Mouse (Mus musculus) midbrain, embryonic 10.5 days (tissue): ENCODE data around the gene Eid1. TPM values are rescaled to one million over a fixed set of nuclear protein-coding genes. Genes with fewer than 3 reads are reported as not detected.
A peak's percentile ranks its signal among the peaks of the same experiment; 100 is the strongest.

Experiments
- DNase-seq: peaks from one replicate; pipeline ENCODE4 v3.0.0-alpha.2; 2017; ENCODE audit warnings: low spot score
- H3K27ac ChIP-seq: fragments of 300-500 bp; sonication (generic); replicated peaks from 2 replicates; pipeline ENCODE4 v1.5.1; 2016; ENCODE audit warnings: mild to moderate bottlenecking
- H3K27me3 ChIP-seq: fragments of 300-500 bp; sonication (generic); 2 replicates; pipeline ENCODE4 v1.6.1; 2016; ENCODE audit warnings: low read depth, mild to moderate bottlenecking; ENCODE audit not compliant: poor library complexity, severe bottlenecking
- H3K36me3 ChIP-seq: fragments of 300-500 bp; sonication (generic); 2 replicates; pipeline ENCODE4 v1.6.1; 2016; ENCODE audit warnings: mild to moderate bottlenecking, moderate library complexity
- H3K4me1 ChIP-seq: fragments of 300-500 bp; sonication (generic); 2 replicates; pipeline ENCODE4 v1.6.1; 2016
- H3K4me3 ChIP-seq: fragments of 300-500 bp; sonication (generic); 2 replicates; pipeline ENCODE4 v1.5.1; 2016; ENCODE audit warnings: mild to moderate bottlenecking, moderate library complexity
- H3K9me3 ChIP-seq: fragments of 300-500 bp; sonication (generic); replicated peaks from 2 replicates; pipeline ENCODE4 v1.6.1; 2016; ENCODE audit warnings: mild to moderate bottlenecking
- WGBS: fragments of 180-500 bp; shearing (Covaris S2); methylation state at CpG from one replicate; pipeline ENCODE4 v1.1.7; 2016; 5-methylcytosine and 5-hydroxymethylcytosine counted together
- polyA plus RNA-seq: library from polyadenylated mRNA; unstranded; fragments of >200 nt; fragmentation: Nextera tagmentation; extraction: Ambion mirVana; gene quantifications from 2 replicates; pipeline ENCODE4 v1.2.1, GENCODE M21; 2016

Gene Eid1
- polyA plus RNA-seq, 1 experiment from 2014 or later = 125 TPM

GRCm38 (mm10) chr2:125655391-125655790 lies 17.5 kb upstream of the Eid1 start:
- Histone ChIP-seq H3K27ac (no peak overlapping the region), H3K4me3 (no peak overlapping the region), H3K9me3 (no peaks in the 10 kb centered on the region), H3K27me3 (peaks cover under 1% of the 10 kb centered on the region; the same call in 1 of the 2 replicates), H3K4me1 (peaks cover 7% of the 10 kb centered on the region), H3K36me3 (no peaks in the 10 kb centered on the region)
- 91% methylated on average over 9 of the region's 9 CpGs for WGBS
- no peak for DNase-seq

GRCm38 (mm10) chr2:125659823-125660536 lies 12.9 kb upstream of the Eid1 start:
- Histone ChIP-seq H3K4me1 (peaks cover 8% of the 10 kb centered on the region), H3K36me3 (no peaks in the 10 kb centered on the region), H3K27me3 (peaks cover 10% of the 10 kb centered on the region), H3K4me3 (peak overlapping the region; percentile 33), H3K27ac (no peak overlapping the region), H3K9me3 (no peaks in the 10 kb centered on the region)
- DNase-seq = peak; percentile 60
- WGBS = 20% methylated on average over 10 of the region's 10 CpGs

GRCm38 (mm10) chr2:125660537-125661130 lies 12.3 kb upstream of the Eid1 start:
- Histone ChIP-seq H3K36me3 (no peaks in the 10 kb centered on the region), H3K9me3 (no peaks in the 10 kb centered on the region), H3K27ac (no peak overlapping the region), H3K4me1 (peaks cover 8% of the 10 kb centered on the region), H3K4me3 (peak overlapping the region; percentile 33), H3K27me3 (peaks cover 10% of the 10 kb centered on the region)
- 43% methylated on average over 20 of the region's 20 CpGs for WGBS
- DNase-seq = no peak

DNA sequence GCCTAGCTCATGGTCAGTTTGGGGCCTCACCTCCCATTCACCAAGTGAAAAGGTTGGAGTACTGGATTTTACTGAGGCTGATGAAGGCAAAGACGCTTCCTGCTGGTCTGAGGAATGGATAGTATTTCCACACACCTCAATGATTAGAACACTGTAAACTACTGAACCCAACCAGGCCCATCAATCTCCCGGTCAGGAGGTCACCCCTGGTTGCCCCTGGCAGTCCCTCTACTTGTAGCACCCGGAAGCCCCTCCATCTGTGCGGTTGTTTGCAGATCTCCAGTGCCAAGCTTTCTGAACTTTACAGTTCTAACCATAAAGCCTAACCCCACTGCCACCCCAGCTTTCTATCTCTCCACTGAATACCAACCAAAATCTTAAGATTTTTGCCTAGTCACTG lies 11.7 kb upstream of the Eid1 start:
- H3K27ac ChIP-seq = no peak overlapping the region
- no peaks in the 10 kb centered on the region for H3K9me3 ChIP-seq
- peaks cover 8% of the 10 kb centered on the region for H3K4me1 ChIP-seq
- peaks cover 10% of the 10 kb centered on the region for H3K27me3 ChIP-seq
- DNase-seq = no peak
- H3K36me3 ChIP-seq = no peaks in the 10 kb centered on the region
- no peak overlapping the region for H3K4me3 ChIP-seq
- 78% methylated on average over 4 of the region's 4 CpGs for WGBS

GRCm38 (mm10) chr2:125662517-125662916 lies 10.4 kb upstream of the Eid1 start:
- WGBS = 89% methylated on average over 3 of the region's 3 CpGs
- no peak for DNase-seq

GRCm38 (mm10) chr2:125665213-125665612 lies 7.7 kb upstream of the Eid1 start:
- no peak overlapping the region for H3K27ac ChIP-seq
- H3K4me1 ChIP-seq = peaks cover 8% of the 10 kb centered on the region
- DNase-seq = no peak
- 87% methylated on average over 5 of the region's 5 CpGs for WGBS
- no peaks in the 10 kb centered on the region for H3K9me3 ChIP-seq
- H3K36me3 ChIP-seq = no peaks in the 10 kb centered on the region
- peaks cover 10% of the 10 kb centered on the region for H3K27me3 ChIP-seq
- no peak overlapping the region for H3K4me3 ChIP-seq

More at GRCm38 (mm10) chr2:125662517-125662916, 10.4 kb upstream of the Eid1 start:
- no peak overlapping the region for H3K27ac ChIP-seq
- H3K4me1 ChIP-seq = peaks cover 8% of the 10 kb centered on the region
- peaks cover 10% of the 10 kb centered on the region for H3K27me3 ChIP-seq
- H3K4me3 ChIP-seq = no peak overlapping the region
- H3K36me3 ChIP-seq = no peaks in the 10 kb centered on the region
- no peaks in the 10 kb centered on the region for H3K9me3 ChIP-seq

- Histone ChIP-seq H3K36me3 (no peaks in the 10 kb centered on the region), H3K27me3 (peaks cover 4% of the 10 kb centered on the region), H3K9me3 (no peaks in the 10 kb centered on the region), H3K27ac (no peak overlapping the region), H3K4me3 (no peak overlapping the region), H3K4me1 (peaks cover 1% of the 10 kb centered on the region; the same call in 1 of the 2 replicates)
- DNase-seq = no peak
- WGBS = 85% methylated on average over 4 of the region's 4 CpGs
Observed at GRCm38 (mm10) chr2:125665909-125666308, 7.0 kb upstream of the Eid1 start.

DNA sequence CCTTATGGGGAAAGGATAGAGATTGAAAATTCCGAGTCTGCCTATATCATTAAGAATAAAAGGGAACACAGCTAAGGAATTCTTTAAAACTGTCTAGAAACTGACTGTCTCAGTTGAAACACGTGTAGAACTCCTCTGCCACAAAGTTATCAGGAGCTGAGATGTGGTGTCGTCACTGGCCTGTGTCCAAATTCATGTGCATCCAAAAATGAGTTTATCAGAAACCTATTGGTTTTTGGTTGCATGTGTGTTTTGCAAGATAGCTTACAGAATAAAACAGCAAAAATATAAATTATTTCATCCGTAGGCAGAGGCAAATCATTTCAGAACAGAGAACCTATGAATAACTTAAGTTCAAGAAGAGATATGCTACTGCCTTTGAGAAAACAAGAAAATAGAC lies 6.2 kb upstream of the Eid1 start:
- Histone ChIP-seq H3K27ac (no peak overlapping the region), H3K4me3 (no peak overlapping the region), H3K27me3 (no peaks in the 10 kb centered on the region), H3K4me1 (no peaks in the 10 kb centered on the region), H3K36me3 (no peaks in the 10 kb centered on the region), H3K9me3 (no peaks in the 10 kb centered on the region)
- 87% methylated on average over 4 of the region's 4 CpGs for WGBS
- no peak for DNase-seq

- no peak overlapping the region for H3K4me3 ChIP-seq
- H3K27me3 ChIP-seq = no peaks in the 10 kb centered on the region
- no peak for DNase-seq
- no peaks in the 10 kb centered on the region for H3K4me1 ChIP-seq
- H3K27ac ChIP-seq = no peak overlapping the region
- 82% methylated on average over 5 of the region's 5 CpGs for WGBS
- no peaks in the 10 kb centered on the region for H3K36me3 ChIP-seq
- H3K9me3 ChIP-seq = no peaks in the 10 kb centered on the region
Observed at GRCm38 (mm10) chr2:125667184-125667583, 5.7 kb upstream of the Eid1 start.

DNA sequence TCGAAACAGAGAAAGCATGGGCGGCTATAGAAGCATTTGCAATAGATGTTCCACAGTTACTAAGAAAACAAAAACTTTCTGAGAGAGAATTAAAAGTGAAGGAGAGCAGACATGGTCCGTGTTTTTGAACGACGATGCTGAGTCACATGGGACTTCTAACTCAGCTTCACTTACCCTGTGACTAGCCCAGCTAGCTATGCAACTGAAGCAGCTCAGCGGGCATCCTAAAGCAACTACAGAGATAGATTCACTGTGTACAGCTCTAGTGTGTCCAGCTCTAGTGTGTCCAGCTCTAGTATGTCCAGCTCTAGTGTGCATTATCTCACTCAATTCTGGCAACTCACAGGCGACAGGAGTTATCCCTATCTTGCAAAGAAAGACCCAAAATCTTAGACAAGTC lies 5.2 kb upstream of the Eid1 start:
- H3K4me1 ChIP-seq = peaks cover 3% of the 10 kb centered on the region
- no peak overlapping the region for H3K4me3 ChIP-seq
- H3K9me3 ChIP-seq = no peaks in the 10 kb centered on the region
- no peak for DNase-seq
- H3K27ac ChIP-seq = no peak overlapping the region
- no peaks in the 10 kb centered on the region for H3K27me3 ChIP-seq
- 92% methylated on average over 7 of the region's 7 CpGs for WGBS
- no peaks in the 10 kb centered on the region for H3K36me3 ChIP-seq

DNA sequence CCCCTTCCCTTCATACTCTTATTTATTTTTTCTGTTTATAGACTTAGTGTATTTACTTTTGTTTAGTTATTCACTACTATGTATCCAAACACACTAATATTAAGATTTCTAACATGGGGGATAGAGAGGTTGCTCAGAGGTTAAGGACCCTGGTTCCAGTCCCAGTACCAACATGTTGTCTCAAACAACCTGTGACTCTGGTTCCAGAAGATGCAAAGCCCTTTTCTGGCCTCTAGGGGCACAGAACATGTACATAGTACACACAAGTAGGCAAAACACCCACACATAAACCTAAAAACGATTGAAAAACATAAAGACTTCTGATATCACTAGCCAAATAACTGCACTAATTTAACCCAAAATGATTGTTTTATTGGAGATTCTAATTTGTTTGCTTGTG lies 2.0 kb upstream of the Eid1 start:
- H3K36me3 ChIP-seq = no peaks in the 10 kb centered on the region
- DNase-seq = no peak

DNA sequence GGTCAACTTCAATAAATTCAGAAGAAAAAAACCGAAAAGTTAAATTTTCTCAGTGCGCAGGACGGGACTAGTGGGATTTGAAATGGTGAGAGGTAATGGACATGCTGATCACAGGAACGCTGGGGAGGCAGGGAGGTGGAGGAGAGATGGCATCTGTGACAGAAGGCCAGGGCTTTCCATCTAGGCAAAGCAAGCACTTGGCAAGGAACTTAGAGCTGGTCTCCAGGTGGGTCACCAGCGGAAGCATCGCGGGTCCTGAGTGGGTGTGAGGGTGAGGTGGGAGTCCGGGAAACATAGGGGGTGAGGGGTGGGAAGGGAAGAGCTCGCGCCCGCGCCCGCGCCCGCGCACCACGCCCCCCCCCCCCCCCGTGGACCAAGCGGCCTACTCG lies 333 bp upstream of the Eid1 start:
- H3K27me3 ChIP-seq = no peaks in the 10 kb centered on the region
- peak overlapping the region; percentile 85 for H3K4me3 ChIP-seq
- peak overlapping the region; percentile 95 for H3K27ac ChIP-seq
- WGBS = 23% methylated on average over 12 of the region's 20 CpGs
- no peaks in the 10 kb centered on the region for H3K9me3 ChIP-seq
- H3K36me3 ChIP-seq = no peaks in the 10 kb centered on the region
- DNase-seq = no peak
- peaks cover 25% of the 10 kb centered on the region for H3K4me1 ChIP-seq

More for the DNA sequence above, 2.0 kb upstream of the Eid1 start:
- no peak overlapping the region for H3K27ac ChIP-seq
- H3K27me3 ChIP-seq = no peaks in the 10 kb centered on the region
- no peak overlapping the region for H3K4me3 ChIP-seq
- WGBS = 55% methylated on average over 1 of the region's 1 CpGs
- peaks cover 25% of the 10 kb centered on the region for H3K4me1 ChIP-seq
- no peaks in the 10 kb centered on the region for H3K9me3 ChIP-seq

- H3K9me3 ChIP-seq = no peaks in the 10 kb centered on the region
- no peak overlapping the region for H3K27ac ChIP-seq
- peaks cover 19% of the 10 kb centered on the region for H3K4me1 ChIP-seq
- WGBS = 78% methylated on average over 9 of the region's 9 CpGs
- no peak overlapping the region for H3K4me3 ChIP-seq
- no peaks in the 10 kb centered on the region for H3K36me3 ChIP-seq
- H3K27me3 ChIP-seq = no peaks in the 10 kb centered on the region
- no peak for DNase-seq
Observed at GRCm38 (mm10) chr2:125681811-125682210, 8.9 kb downstream of the Eid1 start.
